Mouse (Mus musculus) cerebellum, postnatal 4 days (tissue): ENCODE results near the gene Tmc3.

ENCODE experiments used
- DNase-seq, 2 experiments: peaks; one replicate each; pipeline ENCODE4 v3.0.0; 2022; ENCODE audit warnings: low spot score in 2 of 2, mixed read lengths in 1 of 2

Tmc3 gene

GRCm38 (mm10) chr7:83637781-83638583 is 53.3 kb downstream of the Tmc3 start:
- DNase-seq, result no peak

- no peak for DNase-seq
These were observed 54.4 kb downstream of the Tmc3 start for GRCm38 (mm10) chr7:83639084-83639483.

DNA sequence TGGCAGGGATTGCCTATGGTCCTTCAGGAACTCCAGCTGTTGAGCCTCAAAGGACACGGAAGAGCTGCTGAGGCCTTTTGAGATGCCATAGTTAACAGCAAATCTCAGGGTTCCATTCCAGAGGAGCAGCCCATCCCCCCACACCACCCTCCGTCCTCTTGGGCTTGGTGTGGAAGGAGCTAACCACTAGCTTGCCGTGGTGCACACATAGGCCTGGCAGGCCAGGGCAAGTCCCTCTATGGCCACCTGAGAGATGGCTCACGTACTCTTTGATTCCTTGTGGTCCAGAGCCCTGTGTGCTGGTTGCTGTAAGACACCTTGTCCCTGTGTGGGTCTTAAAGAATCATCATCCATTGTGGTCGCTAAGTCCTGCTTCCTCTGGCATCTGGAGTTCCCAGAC is 55.9 kb downstream of the Tmc3 start:
- no peak for DNase-seq

GRCm38 (mm10) chr7:83641163-83641562 is 56.4 kb downstream of the Tmc3 start:
- no peak for DNase-seq

DNA sequence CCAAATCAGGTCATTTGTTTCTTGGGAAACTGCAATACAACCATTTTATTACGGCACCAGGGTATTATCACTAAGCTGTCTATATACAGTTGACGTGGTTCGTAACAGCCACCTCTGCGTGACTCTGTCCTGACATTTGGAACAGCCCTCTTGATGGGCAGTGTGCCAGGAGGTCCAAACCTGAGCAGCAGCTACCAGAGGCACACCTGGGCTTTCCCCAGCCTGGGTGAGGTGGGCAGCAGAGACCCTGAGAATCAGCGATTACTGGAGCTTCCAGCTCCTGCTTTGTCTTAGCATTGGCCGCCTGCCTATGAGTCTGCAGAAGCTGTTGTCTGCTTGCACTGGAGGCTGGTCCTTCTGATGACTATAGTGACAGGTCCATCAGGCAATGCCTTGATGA is 58.9 kb downstream of the Tmc3 start:
- no peak for DNase-seq

GRCm38 (mm10) chr7:83644761-83645160 is 60.0 kb downstream of the Tmc3 start:
- DNase-seq, result no peak

- DNase-seq, result no peak
These were observed 60.7 kb downstream of the Tmc3 start for GRCm38 (mm10) chr7:83645476-83645875.

DNA sequence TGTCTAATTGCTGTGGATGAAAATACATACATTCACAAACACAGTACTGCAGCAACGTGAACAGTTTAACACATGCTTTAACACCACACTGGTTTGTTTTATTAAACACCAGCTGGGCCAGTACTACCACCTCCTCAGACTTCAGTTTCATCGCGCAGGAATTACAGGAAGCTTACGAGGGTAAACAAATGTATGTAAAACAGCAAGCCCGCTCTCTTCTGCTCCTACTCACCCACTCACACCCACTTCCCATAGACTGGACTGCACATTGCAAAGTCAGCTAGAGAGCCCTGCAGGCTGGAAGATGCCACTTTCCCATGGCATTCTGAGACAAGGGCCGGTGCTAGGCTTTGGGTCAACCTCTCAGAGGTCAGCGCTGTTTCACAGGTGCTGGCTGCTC is 64.1 kb downstream of the Tmc3 start:
- no peak for DNase-seq

GRCm38 (mm10) chr7:83650638-83651037 is 65.9 kb downstream of the Tmc3 start:
- no peak for DNase-seq

- DNase-seq, result no peak
These were observed 67.8 kb downstream of the Tmc3 start for GRCm38 (mm10) chr7:83652498-83652897.

DNA sequence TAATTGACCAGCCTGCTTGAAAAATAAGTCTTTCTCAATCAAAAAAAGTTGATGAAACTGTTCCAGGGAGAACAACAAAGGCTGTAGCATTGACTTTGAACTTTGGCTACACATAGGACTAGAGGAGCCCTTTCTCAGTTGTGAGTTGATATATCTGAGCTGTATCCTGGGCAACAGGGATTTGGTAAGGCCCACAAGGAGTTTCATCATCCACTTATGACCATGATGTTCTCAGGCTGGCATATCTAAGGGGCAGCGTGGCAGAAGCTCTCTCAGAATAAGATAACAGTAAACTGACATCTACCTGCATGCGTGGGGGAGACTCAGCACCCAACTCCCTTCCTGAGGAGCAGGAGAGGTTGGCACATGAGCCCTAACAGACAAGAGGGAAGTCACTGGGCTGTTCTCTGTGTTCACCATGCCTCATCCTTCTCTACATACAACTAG is 68.9 kb downstream of the Tmc3 start:
- no peak for DNase-seq

- no peak for DNase-seq
These were observed 69.5 kb downstream of the Tmc3 start for GRCm38 (mm10) chr7:83654196-83654595.

DNA sequence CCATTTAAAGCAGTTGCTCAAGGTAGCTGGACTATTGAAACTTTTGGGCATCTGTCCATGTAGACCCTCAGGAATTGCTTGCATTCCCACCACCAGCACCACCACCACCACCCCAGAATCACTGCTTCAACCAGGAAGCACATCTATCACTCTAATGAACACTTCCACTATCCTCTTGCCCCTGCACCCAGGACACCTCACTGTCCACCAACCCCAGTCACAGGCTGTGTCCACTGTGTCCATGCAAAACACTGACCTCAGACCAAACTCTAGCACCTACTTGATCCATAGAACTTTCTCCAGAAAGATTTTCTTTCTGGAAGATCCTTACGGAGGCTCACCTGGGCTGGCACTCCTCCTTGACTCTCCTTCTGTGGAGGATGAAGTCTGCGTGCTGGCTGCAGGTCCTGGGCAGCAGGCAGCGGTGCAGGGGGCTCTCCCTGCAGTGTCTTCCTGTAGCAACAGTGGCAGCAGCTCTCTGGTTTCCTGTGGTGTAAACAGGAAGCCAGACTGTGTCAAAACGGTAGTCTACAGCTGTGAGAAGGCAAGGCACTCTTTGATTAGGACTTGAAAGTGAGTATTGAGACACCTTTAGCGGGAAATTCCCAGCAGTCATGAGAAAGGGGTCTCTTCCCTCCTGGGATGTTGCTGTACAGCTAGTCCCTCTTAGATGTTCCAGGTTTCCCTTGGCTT is 70.4 kb downstream of the Tmc3 start:
- DNase-seq, result no peak

- no peak for DNase-seq
These were observed 74.0 kb downstream of the Tmc3 start for GRCm38 (mm10) chr7:83658716-83659115.

DNA sequence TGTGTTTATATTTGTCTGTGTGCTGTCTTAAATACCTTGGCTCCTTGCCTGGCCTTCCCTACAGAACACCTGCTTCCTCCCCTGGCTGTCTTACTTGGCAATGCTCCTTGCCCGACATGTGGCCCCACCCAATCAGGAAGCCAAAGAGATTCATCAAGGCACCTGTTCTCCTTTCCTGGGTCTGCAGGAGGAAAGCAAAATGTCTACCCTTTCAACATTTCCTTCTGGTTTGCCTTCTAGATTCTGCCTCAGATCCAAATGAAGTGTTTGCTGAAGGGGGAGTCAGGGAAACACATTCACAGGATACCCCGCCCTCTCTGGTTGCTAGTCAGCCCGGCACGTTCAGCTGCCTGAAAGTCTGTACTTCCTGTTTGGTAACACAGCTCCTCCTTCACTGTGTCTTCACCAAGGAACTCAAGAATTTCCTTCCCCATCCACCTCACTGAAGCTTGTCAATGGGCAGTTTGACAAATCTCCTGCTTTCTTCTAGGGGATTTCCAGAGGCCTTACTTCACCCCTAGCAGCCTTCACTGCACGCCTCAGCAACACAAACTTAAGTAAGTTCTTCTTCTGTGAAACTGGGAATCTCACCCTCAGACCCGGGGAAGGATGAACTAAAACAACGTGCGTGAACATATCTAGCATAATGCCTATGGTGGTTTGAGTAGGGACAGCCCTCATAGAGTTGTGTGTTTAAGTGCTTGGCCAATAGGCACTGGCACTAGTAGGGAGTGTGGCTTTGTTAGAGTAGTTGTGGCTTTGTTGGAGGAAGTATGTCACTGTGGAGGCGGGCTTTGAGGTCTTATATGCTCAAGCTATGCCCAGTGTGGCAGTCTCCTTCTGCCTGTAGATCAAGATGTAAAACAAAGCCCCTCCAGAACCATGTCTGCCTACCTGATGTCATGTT is 74.7 kb downstream of the Tmc3 start:
- DNase-seq, result peak in 1 of 2 experiments; percentile 11

GRCm38 (mm10) chr7:83660273-83660691 is 75.6 kb downstream of the Tmc3 start:
- DNase-seq, result no peak

- DNase-seq, result no peak
These were observed 76.3 kb downstream of the Tmc3 start for GRCm38 (mm10) chr7:83661031-83661430.

- DNase-seq, result no peak
These were observed 77.0 kb downstream of the Tmc3 start for GRCm38 (mm10) chr7:83661763-83662162.

- DNase-seq, result no peak
These were observed 78.1 kb downstream of the Tmc3 start for GRCm38 (mm10) chr7:83662711-83663375.

- no peak for DNase-seq
These were observed 81.4 kb downstream of the Tmc3 start for GRCm38 (mm10) chr7:83666087-83666595.

DNA sequence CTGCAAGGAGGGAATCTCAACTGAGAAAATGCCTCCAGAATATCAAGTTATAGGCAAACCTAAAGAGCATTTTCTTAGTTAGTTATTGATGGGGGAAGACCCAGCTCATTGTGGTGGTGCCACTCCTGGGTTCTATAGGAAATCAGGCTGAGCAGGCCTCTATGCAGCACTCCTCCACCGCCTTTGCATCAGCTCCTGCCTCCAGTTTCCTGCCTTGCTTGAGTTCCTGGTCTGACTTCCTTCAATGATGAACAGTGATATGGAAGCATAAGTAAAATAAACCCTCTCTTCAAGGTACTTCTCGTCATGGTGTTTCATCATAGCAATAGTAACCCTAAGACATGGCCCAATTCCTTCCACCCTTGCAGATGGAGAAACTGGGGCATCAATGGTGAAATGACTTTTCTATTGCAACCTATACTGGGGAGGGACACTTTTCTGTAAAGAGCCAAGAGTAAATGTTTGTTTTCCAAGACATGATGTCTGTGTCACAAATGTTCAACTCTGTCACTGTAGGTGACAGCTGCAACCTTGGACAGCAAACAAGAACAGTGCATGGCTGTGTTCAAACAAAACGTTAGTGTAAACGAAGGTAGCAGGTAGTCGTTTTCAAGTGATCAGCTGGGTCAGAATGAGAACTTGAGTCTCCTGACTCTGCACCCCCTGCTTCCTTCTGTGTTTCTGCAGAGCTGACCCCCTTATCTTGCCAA is 83.4 kb downstream of the Tmc3 start:
- DNase-seq, result no peak
